Mouse (Mus musculus) MEL (cell line): ENCODE measurements around the gene Tspan32. TPM values are rescaled to one million over a fixed set of nuclear protein-coding genes. Genes with fewer than 3 reads are reported as not detected.

Experiments used
- DNase-seq: peaks from one replicate; pipeline ENCODE4 v3.0.0; 2011; ENCODE audit warnings: low read depth, low spot score
- H3K27ac ChIP-seq: 2 replicates; pipeline ENCODE4 v1.5.1; 2012; ENCODE audit warnings: low read depth, mild to moderate bottlenecking, control low read depth, low read length, moderate library complexity; ENCODE audit not compliant: control insufficient read depth
- H3K27me3 ChIP-seq, 2 experiments: fragments of 150-350 bp in 1 of 2; sonication (generic) in 1 of 2; 2 replicates each; pipeline ENCODE4 v1.6.1; 2012; ENCODE audit warnings: low read length in 2 of 2, mild to moderate bottlenecking in 2 of 2, improper control_type of control experiment in 1 of 2, moderate library complexity in 1 of 2; ENCODE audit not compliant: insufficient read depth in 2 of 2, control insufficient read depth in 1 of 2
- H3K36me3 ChIP-seq, 2 experiments: 2 replicates each; pipeline ENCODE4 v1.6.1; 2012 to 2014; ENCODE audit warnings: low read length in 2 of 2, improper control_type of control experiment in 1 of 2, inconsistent platforms in 1 of 2, mild to moderate bottlenecking in 1 of 2; ENCODE audit not compliant: insufficient read depth in 2 of 2, control insufficient read depth in 1 of 2
- H3K4me1 ChIP-seq, 2 experiments: fragments of 150-350 bp in 1 of 2; sonication (generic) in 1 of 2; 2 replicates each; pipeline ENCODE4 v1.6.1; 2012; ENCODE audit warnings: low read length in 2 of 2, improper control_type of control experiment in 1 of 2, mild to moderate bottlenecking in 1 of 2; ENCODE audit not compliant: insufficient read depth in 2 of 2, control insufficient read depth in 1 of 2
- H3K4me3 ChIP-seq, 2 experiments: fragments of 150-350 bp in 1 of 2; sonication (generic) in 1 of 2; 2 replicates each; pipeline ENCODE4 v1.5.1; 2012; ENCODE audit warnings: low read depth in 2 of 2, low read length in 2 of 2, mild to moderate bottlenecking in 2 of 2, moderate library complexity in 2 of 2, control low read depth in 1 of 2, improper control_type of control experiment in 1 of 2; ENCODE audit not compliant: control insufficient read depth in 1 of 2, insufficient read depth in 1 of 2
- H3K79me2 ChIP-seq: 2 replicates; pipeline ENCODE4 v1.6.1; 2012; ENCODE audit warnings: mild to moderate bottlenecking, low read length, moderate library complexity; ENCODE audit not compliant: control insufficient read depth, poor library complexity, insufficient read depth
- H3K9ac ChIP-seq: 2 replicates; pipeline ENCODE4 v1.6.1; 2012; ENCODE audit warnings: low read depth, mild to moderate bottlenecking, control low read depth, low read length, moderate library complexity; ENCODE audit not compliant: control insufficient read depth, poor library complexity, severe bottlenecking
- H3K9me3 ChIP-seq: fragments of 150-350 bp; sonication (generic); replicated peaks from 2 replicates; pipeline ENCODE4 v1.6.1; 2012; ENCODE audit warnings: mild to moderate bottlenecking, low read length, improper control_type of control experiment, moderate library complexity; ENCODE audit not compliant: insufficient read depth
- BHLHE40 ChIP-seq: IDR thresholded peaks from 2 replicates; pipeline ENCODE4 v1.6.1; 2012; ENCODE audit warnings: low read depth, mild to moderate bottlenecking, inconsistent platforms, low read length, improper control_type of control experiment, borderline replicate concordance
- CHD2 ChIP-seq: IDR thresholded peaks from 2 replicates; pipeline ENCODE4 v1.6.1; 2011; ENCODE audit warnings: low read length, improper control_type of control experiment
- E2F4 ChIP-seq: IDR thresholded peaks from 2 replicates; pipeline ENCODE4 v1.6.1; 2011; ENCODE audit warnings: low read depth, low read length, improper control_type of control experiment, borderline replicate concordance
- ELF1 ChIP-seq: IDR thresholded peaks from 2 replicates; pipeline ENCODE4 v1.6.1; 2014; ENCODE audit warnings: low read depth, mild to moderate bottlenecking, inconsistent platforms, low read length, improper control_type of control experiment, moderate library complexity
- EP300 ChIP-seq, 2 experiments: IDR thresholded peaks; 2 replicates each; pipeline ENCODE4 v1.6.1; 2011; ENCODE audit warnings: improper control_type of control experiment in 2 of 2, low read length in 2 of 2, low read depth in 1 of 2, mild to moderate bottlenecking in 1 of 2
- ETS1 ChIP-seq: IDR thresholded peaks from 2 replicates; pipeline ENCODE4 v1.6.1; 2012; ENCODE audit warnings: low read depth, mild to moderate bottlenecking, inconsistent platforms, low read length, improper control_type of control experiment, moderate library complexity
- GATA1 ChIP-seq: IDR thresholded peaks from 2 replicates; pipeline ENCODE4 v1.6.1; 2011; ENCODE audit warnings: low read depth, low read length, improper control_type of control experiment
- JUND ChIP-seq: IDR thresholded peaks from 2 replicates; pipeline ENCODE4 v1.6.1; 2011; ENCODE audit warnings: low read depth, mild to moderate bottlenecking, improper control_type of control experiment, low read length
- KAT2A ChIP-seq: conservative IDR thresholded peaks from 2 replicates; pipeline ENCODE4 v1.6.1; 2012; ENCODE audit warnings: low read depth, low read length, improper control_type of control experiment, inconsistent platforms
- MAFK ChIP-seq: IDR thresholded peaks from 2 replicates; pipeline ENCODE4 v1.6.1; 2011; ENCODE audit warnings: low read depth, mild to moderate bottlenecking, low read length, improper control_type of control experiment, borderline replicate concordance
- MEF2A ChIP-seq: IDR thresholded peaks from 2 replicates; pipeline ENCODE4 v1.6.1; 2014; ENCODE audit warnings: low read depth, mild to moderate bottlenecking, inconsistent platforms, low read length, improper control_type of control experiment; ENCODE audit not compliant: poor library complexity, insufficient replicate concordance, severe bottlenecking; ENCODE audit errors: extremely low read depth
- MYB ChIP-seq: IDR thresholded peaks from 2 replicates; pipeline ENCODE4 v1.6.1; 2011; ENCODE audit warnings: mild to moderate bottlenecking, low read depth, low read length, improper control_type of control experiment
- NRF1 ChIP-seq: IDR thresholded peaks from 2 replicates; pipeline ENCODE4 v1.6.1; 2014; ENCODE audit warnings: low read depth, mild to moderate bottlenecking, inconsistent platforms, low read length, improper control_type of control experiment, moderate library complexity; ENCODE audit not compliant: poor library complexity, insufficient read depth, severe bottlenecking
- POLR2A ChIP-seq, 2 experiments: IDR thresholded peaks; 2 replicates each; pipeline ENCODE4 v1.6.1; 2011 to 2012; ENCODE audit warnings: low read length in 2 of 2, mild to moderate bottlenecking in 2 of 2, control low read depth in 1 of 2, improper control_type of control experiment in 1 of 2, low read depth in 1 of 2, moderate library complexity in 1 of 2; ENCODE audit not compliant: control insufficient read depth in 1 of 2, insufficient read depth in 1 of 2, poor library complexity in 1 of 2
- POLR2AphosphoS2 ChIP-seq: IDR thresholded peaks from 2 replicates; pipeline ENCODE4 v1.6.1; 2011; ENCODE audit warnings: low read length, improper control_type of control experiment
- POLR2AphosphoS5 ChIP-seq: IDR thresholded peaks from 2 replicates; pipeline ENCODE4 v1.6.1; 2012; ENCODE audit warnings: low read depth, borderline replicate concordance, mild to moderate bottlenecking, inconsistent platforms, low read length, moderate library complexity, mixed read lengths
- RAD21 ChIP-seq: IDR thresholded peaks from 2 replicates; pipeline ENCODE4 v1.6.1; 2011; ENCODE audit warnings: mild to moderate bottlenecking, low read depth, low read length, improper control_type of control experiment
- RCOR1 ChIP-seq: IDR thresholded peaks from 2 replicates; pipeline ENCODE4 v1.6.1; 2012; ENCODE audit warnings: low read depth, mild to moderate bottlenecking, inconsistent platforms, low read length, improper control_type of control experiment
- TAL1 ChIP-seq: IDR thresholded peaks from 2 replicates; pipeline ENCODE4 v1.6.1; 2012; ENCODE audit warnings: mild to moderate bottlenecking, inconsistent platforms, low read length, moderate library complexity, mixed read lengths
- TCF12 ChIP-seq: IDR thresholded peaks from 2 replicates; pipeline ENCODE4 v1.6.1; 2014; ENCODE audit warnings: low read depth, mild to moderate bottlenecking, inconsistent platforms, low read length, improper control_type of control experiment, moderate library complexity
- UBTF ChIP-seq: IDR thresholded peaks from 2 replicates; pipeline ENCODE4 v1.6.1; 2012; ENCODE audit warnings: low read depth, mild to moderate bottlenecking, inconsistent platforms, low read length, improper control_type of control experiment, moderate library complexity, borderline replicate concordance; ENCODE audit not compliant: insufficient read depth
- USF2 ChIP-seq, 2 experiments: IDR thresholded peaks; 2 replicates each; pipeline ENCODE4 v1.6.1; 2011 to 2012; ENCODE audit warnings: improper control_type of control experiment in 2 of 2, low read length in 2 of 2, borderline replicate concordance in 1 of 2, inconsistent platforms in 1 of 2, low read depth in 1 of 2, mild to moderate bottlenecking in 1 of 2; ENCODE audit not compliant: insufficient read depth in 1 of 2
- ZKSCAN1 ChIP-seq: IDR thresholded peaks from 2 replicates; pipeline ENCODE4 v1.6.1; 2012; ENCODE audit warnings: low read depth, mild to moderate bottlenecking, inconsistent platforms, low read length, improper control_type of control experiment, moderate library complexity
- polyA plus RNA-seq, 2 experiments: library from polyadenylated mRNA; stranded (reverse) in 1 of 2; unstranded in 1 of 2; fragments of >175 nt in 1 of 2; fragments of >200 nt in 1 of 2; gene quantifications; 2 replicates each; pipeline versions ENCODE4 v1.2.1 to v1.2.4; 2012; ENCODE audit warnings: low replicate concordance in 2 of 2, low read depth in 1 of 2; ENCODE audit not compliant: insufficient read length in 2 of 2, insufficient read depth in 1 of 2, missing spikeins in 1 of 2
- total RNA-seq: library from RNA; depleted of rRNA; stranded (reverse); fragments of 300-350 nt; gene quantifications from 2 replicates; pipeline ENCODE4 v1.2.3, GENCODE M21; 2012

Tspan32 gene
- total and polyA plus RNA-seq, 3 experiments = 53.5 to 212 (median 205) TPM

DNA sequence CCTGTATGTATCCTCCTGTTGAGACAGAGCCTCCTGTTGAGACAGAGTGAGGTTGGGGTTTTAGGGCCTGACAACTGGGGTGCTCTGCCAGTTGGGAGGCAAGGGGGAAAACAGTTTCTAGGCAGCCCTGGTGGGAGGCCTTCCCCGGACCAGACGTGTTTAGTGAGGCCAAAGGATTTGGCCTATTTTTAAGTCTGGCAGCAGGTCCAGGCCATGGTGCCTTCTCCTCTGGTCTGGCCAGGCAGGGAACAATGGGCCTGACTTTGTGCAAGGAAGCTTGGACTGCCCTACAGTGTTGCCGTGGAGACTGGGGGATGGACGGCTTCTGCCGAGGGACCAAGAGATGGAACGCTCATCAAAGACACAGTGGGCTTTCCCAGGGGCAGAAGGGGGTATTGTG is 59.4 kb downstream of the Tspan32 start:
- no peak overlapping the region for H3K4me3 ChIP-seq
- no peak overlapping the region for H3K27ac ChIP-seq
- no peaks in the 10 kb centered on the region for H3K9me3 ChIP-seq
- DNase-seq = no peak
- no peak overlapping the region for H3K9ac ChIP-seq
- no peaks in the 10 kb centered on the region for H3K27me3 ChIP-seq
- peaks cover 1% of the 10 kb centered on the region for H3K79me2 ChIP-seq
- H3K36me3 ChIP-seq = peaks cover 2 to 14% of the 10 kb centered on the region in 2 experiments; a peak in 3 of 4 replicates
- peaks cover 4 to 20% of the 10 kb centered on the region in 2 experiments for H3K4me1 ChIP-seq
- no peak for TF ChIP-seq USF2 (IDR thresholded peaks at IDR 0.05; ENCODE audit: borderline replicate concordance in 1 of 2, insufficient read depth in 1 of 2, low read depth in 1 of 2, low read length in 2 of 2)
- TF ChIP-seq MAFK = no peak
- TF ChIP-seq GATA1 = no peak
- no peak for TF ChIP-seq BHLHE40
- TF ChIP-seq ZKSCAN1 = no peak
- TF ChIP-seq POLR2AphosphoS5 = no peak
- TF ChIP-seq TCF12 = no peak

- Histone ChIP-seq H3K4me3 (no peak overlapping the region), H3K36me3 (peaks cover 2 to 6% of the 10 kb centered on the region in 2 experiments; a peak in 3 of 4 replicates), H3K4me1 (peaks cover 0 to 18% of the 10 kb centered on the region in 2 experiments; a peak in 2 of 4 replicates), H3K9me3 (no peaks in the 10 kb centered on the region), H3K27ac (no peak overlapping the region), H3K79me2 (peaks cover 13% of the 10 kb centered on the region), H3K9ac (no peak overlapping the region), H3K27me3 (no peaks in the 10 kb centered on the region)
- DNase-seq = no peak
- TF ChIP-seq JUND (no peak), TAL1 (no peak), MEF2A (no peak), POLR2AphosphoS2 (no peak), KAT2A (no peak), E2F4 (no peak), ELF1 (no peak), CHD2 (no peak), NRF1 (no peak), USF2 (IDR thresholded peaks at IDR 0.05; ENCODE audit: borderline replicate concordance in 1 of 2, insufficient read depth in 1 of 2, low read depth in 1 of 2, low read length in 2 of 2) (no peak), MYB (no peak), MAFK (no peak), RCOR1 (no peak), EP300 (IDR thresholded peaks at IDR 0.05; ENCODE audit: low read depth in 1 of 2, low read length in 2 of 2) (no peak), ETS1 (no peak), UBTF (no peak), POLR2A (IDR thresholded peaks at IDR 0.05; ENCODE audit: control insufficient read depth in 1 of 2, insufficient read depth in 1 of 2, low read depth in 1 of 2, low read length in 2 of 2, poor library complexity in 1 of 2) (no peak), RAD21 (no peak)
Observed at GRCm38 (mm10) chr7:143065692-143066091, 60.8 kb downstream of the Tspan32 start.
